Mouse (Mus musculus) CH12.LX (cell line): ENCODE results near the gene AC131692.1. TPM values are rescaled to one million over a fixed set of nuclear protein-coding genes. Genes with fewer than 3 reads are reported as not detected.

ENCODE experiments used
- DNase-seq: peaks from one replicate; pipeline ENCODE4 v3.0.0-alpha.2; 2013; ENCODE audit errors: extremely low read depth
- H3K27ac ChIP-seq: 2 replicates; pipeline ENCODE4 v1.5.1; 2012; ENCODE audit warnings: low read depth, mild to moderate bottlenecking, control low read depth, moderate library complexity; ENCODE audit not compliant: insufficient read depth
- H3K27me3 ChIP-seq: replicated peaks from 2 replicates; pipeline ENCODE3; 2012; ENCODE audit warnings: inconsistent platforms
- H3K36me3 ChIP-seq, 2 experiments: replicated peaks in 1 of 2; 2 replicates each; pipeline versions ENCODE3 to v1.6.1; 2012; ENCODE audit warnings: inconsistent platforms in 1 of 2, low read length in 1 of 2, mild to moderate bottlenecking in 1 of 2, mixed read lengths in 1 of 2, moderate library complexity in 1 of 2; ENCODE audit not compliant: control insufficient read depth in 1 of 2, insufficient read depth in 1 of 2
- H3K4me1 ChIP-seq, 2 experiments: 2 replicates each; pipeline ENCODE4 v1.6.1; 2012; ENCODE audit warnings: inconsistent platforms in 1 of 2, moderate library complexity in 1 of 2; ENCODE audit not compliant: insufficient read depth in 2 of 2, control insufficient read depth in 1 of 2
- H3K4me2 ChIP-seq: 2 replicates; pipeline ENCODE4 v1.6.1; 2012; ENCODE audit warnings: low read depth, mild to moderate bottlenecking, control low read depth; ENCODE audit not compliant: poor library complexity, insufficient read depth, severe bottlenecking
- H3K4me3 ChIP-seq, 3 experiments: fragments of 150-350 bp in 1 of 3; sonication (generic) in 1 of 3; replicated peaks in 1 of 3; 2 replicates each; pipeline versions ENCODE3 to v1.5.1; 2011 to 2012; ENCODE audit warnings: low read depth in 2 of 3, low read length in 2 of 3, mild to moderate bottlenecking in 2 of 3, moderate library complexity in 2 of 3, control low read depth in 1 of 3, improper control_type of control experiment in 1 of 3, inconsistent platforms in 1 of 3, mixed read lengths in 1 of 3; ENCODE audit not compliant: poor library complexity in 1 of 3
- H3K79me2 ChIP-seq: replicated peaks from 2 replicates; pipeline ENCODE4 v1.6.1; 2012; ENCODE audit warnings: mild to moderate bottlenecking, moderate library complexity; ENCODE audit not compliant: control insufficient read depth, poor library complexity, insufficient read depth, severe bottlenecking; ENCODE audit errors: extremely low read depth
- H3K9ac ChIP-seq: 2 replicates; pipeline ENCODE4 v1.6.1; 2012; ENCODE audit warnings: low read depth, mild to moderate bottlenecking, control low read depth, moderate library complexity; ENCODE audit not compliant: insufficient read depth
- H3K9me3 ChIP-seq: replicated peaks from 2 replicates; pipeline ENCODE3; 2012; ENCODE audit warnings: low read length, inconsistent platforms, mixed read lengths
- BHLHE40 ChIP-seq: IDR thresholded peaks from 2 replicates; pipeline ENCODE4 v1.6.1; 2011; ENCODE audit warnings: mild to moderate bottlenecking, low read depth, low read length, improper control_type of control experiment
- CHD1 ChIP-seq: IDR thresholded peaks from 2 replicates; pipeline ENCODE4 v1.6.1; 2012; ENCODE audit warnings: low read depth, low read length, improper control_type of control experiment, inconsistent platforms
- CTCF ChIP-seq, 2 experiments: IDR thresholded peaks in 1 of 2; conservative IDR thresholded peaks in 1 of 2; 2 replicates each; pipeline ENCODE4 v1.5.1; 2011 to 2012; ENCODE audit warnings: low read depth in 2 of 2, low read length in 2 of 2, improper control_type of control experiment in 1 of 2, inconsistent platforms in 1 of 2, mild to moderate bottlenecking in 1 of 2, moderate library complexity in 1 of 2
- E2F4 ChIP-seq: IDR thresholded peaks from 2 replicates; pipeline ENCODE4 v1.6.1; 2011; ENCODE audit warnings: low read depth, low read length, improper control_type of control experiment; ENCODE audit not compliant: insufficient replicate concordance
- ELF1 ChIP-seq: IDR thresholded peaks from 2 replicates; pipeline ENCODE4 v1.6.1; 2014; ENCODE audit warnings: low read depth, mild to moderate bottlenecking, inconsistent platforms, low read length, improper control_type of control experiment
- ETS1 ChIP-seq: conservative IDR thresholded peaks from 2 replicates; pipeline ENCODE4 v1.6.1; 2012; ENCODE audit warnings: low read depth, mild to moderate bottlenecking, inconsistent platforms, low read length, improper control_type of control experiment, moderate library complexity
- HCFC1 ChIP-seq: IDR thresholded peaks from 2 replicates; pipeline ENCODE4 v1.6.1; 2012; ENCODE audit warnings: low read depth, mild to moderate bottlenecking, inconsistent platforms, low read length, improper control_type of control experiment
- IRF4 ChIP-seq: IDR thresholded peaks from 2 replicates; pipeline ENCODE4 v1.6.1; 2014; ENCODE audit warnings: low read depth, mild to moderate bottlenecking, inconsistent platforms, low read length, improper control_type of control experiment
- KAT2A ChIP-seq: IDR thresholded peaks from 2 replicates; pipeline ENCODE4 v1.6.1; 2012; ENCODE audit warnings: low read length, improper control_type of control experiment, inconsistent platforms; ENCODE audit not compliant: insufficient replicate concordance
- MAX ChIP-seq: IDR thresholded peaks from 2 replicates; pipeline ENCODE4 v1.6.1; 2011; ENCODE audit warnings: low read length, improper control_type of control experiment
- MAZ ChIP-seq: IDR thresholded peaks from 2 replicates; pipeline ENCODE4 v1.6.1; 2012; ENCODE audit warnings: low read depth, mild to moderate bottlenecking, inconsistent platforms, low read length, improper control_type of control experiment, moderate library complexity
- MEF2A ChIP-seq: IDR thresholded peaks from 2 replicates; pipeline ENCODE4 v1.6.1; 2014; ENCODE audit warnings: low read depth, mild to moderate bottlenecking, inconsistent platforms, low read length, improper control_type of control experiment, borderline replicate concordance
- MXI1 ChIP-seq: IDR thresholded peaks from 2 replicates; pipeline ENCODE4 v1.6.1; 2011; ENCODE audit warnings: mild to moderate bottlenecking, low read depth, low read length, improper control_type of control experiment
- MYC ChIP-seq: IDR thresholded peaks from 2 replicates; pipeline ENCODE4 v1.6.1; 2011; ENCODE audit warnings: low read depth, mild to moderate bottlenecking, improper control_type of control experiment, low read length
- NELFE ChIP-seq: IDR thresholded peaks from 2 replicates; pipeline ENCODE4 v1.6.1; 2011; ENCODE audit warnings: low read depth, low read length, improper control_type of control experiment
- PAX5 ChIP-seq: IDR thresholded peaks from 2 replicates; pipeline ENCODE4 v1.6.1; 2012; ENCODE audit warnings: low read length, inconsistent platforms, mixed read lengths
- POLR2A ChIP-seq: IDR thresholded peaks from 2 replicates; pipeline ENCODE4 v1.6.1; 2011; ENCODE audit warnings: low read depth, mild to moderate bottlenecking, improper control_type of control experiment, low read length
- POLR2AphosphoS2 ChIP-seq: IDR thresholded peaks from 2 replicates; pipeline ENCODE4 v1.6.1; 2011; ENCODE audit warnings: low read depth, low read length, improper control_type of control experiment
- RAD21 ChIP-seq: IDR thresholded peaks from 2 replicates; pipeline ENCODE4 v1.6.1; 2011; ENCODE audit warnings: low read depth, mild to moderate bottlenecking, low read length, improper control_type of control experiment, moderate library complexity
- RCOR1 ChIP-seq: conservative IDR thresholded peaks from 2 replicates; pipeline ENCODE4 v1.6.1; 2012; ENCODE audit warnings: low read depth, mild to moderate bottlenecking, inconsistent platforms, low read length, improper control_type of control experiment
- SIN3A ChIP-seq: IDR thresholded peaks from 2 replicates; pipeline ENCODE4 v1.6.1; 2012; ENCODE audit warnings: low read length, improper control_type of control experiment, inconsistent platforms
- TBP ChIP-seq: conservative IDR thresholded peaks from 2 replicates; pipeline ENCODE4 v1.6.1; 2011; ENCODE audit warnings: low read depth, low read length, improper control_type of control experiment
- TCF12 ChIP-seq: IDR thresholded peaks from 2 replicates; pipeline ENCODE4 v1.6.1; 2014; ENCODE audit warnings: low read depth, mild to moderate bottlenecking, inconsistent platforms, low read length, improper control_type of control experiment
- USF1 ChIP-seq: IDR thresholded peaks from 2 replicates; pipeline ENCODE4 v1.6.1; 2014; ENCODE audit warnings: low read depth, mild to moderate bottlenecking, inconsistent platforms, low read length, improper control_type of control experiment
- ZMIZ1 ChIP-seq: IDR thresholded peaks from 2 replicates; pipeline ENCODE4 v1.6.1; 2012; ENCODE audit warnings: low read depth, mild to moderate bottlenecking, inconsistent platforms, low read length, improper control_type of control experiment
- dilution Hi-C: fragments of 300-500 bp; cut with MboI; formaldehyde crosslinking; loops from 2 replicates; pipeline ENCODE4 v1.14.3; 2020; ENCODE audit warnings: low sequenced_read_pairs; ENCODE audit not compliant: extremely low pct_unique_long_range_greater_than_20kb, extremely low pct_ligation_motif_present
- in situ Hi-C: fragments of 300-500 bp; cut with MboI; formaldehyde crosslinking; loops from 3 replicates; pipeline ENCODE4 v1.14.3; 2019; ENCODE audit warnings: low sequenced_read_pairs, low pct_ligation_motif_present, low pct_unique_long_range_greater_than_20kb, mixed read lengths
- polyA plus RNA-seq: library from polyadenylated mRNA; unstranded; fragments of >175 nt; gene quantifications from 2 replicates; pipeline ENCODE4 v1.2.1, GENCODE M21; 2012; ENCODE audit warnings: low read depth; ENCODE audit not compliant: insufficient read length
- total RNA-seq, 2 experiments: library from RNA; depleted of rRNA; stranded (reverse); fragments of 300-350 nt in 1 of 2; fragments of >200 nt in 1 of 2; gene quantifications; 2 replicates each; pipeline ENCODE4 v1.2.3; 2012 to 2014

Gene AC131692.1
- total and polyA plus RNA-seq, 3 experiments, result 0.74 to 4.7 (median 0.81) TPM

DNA sequence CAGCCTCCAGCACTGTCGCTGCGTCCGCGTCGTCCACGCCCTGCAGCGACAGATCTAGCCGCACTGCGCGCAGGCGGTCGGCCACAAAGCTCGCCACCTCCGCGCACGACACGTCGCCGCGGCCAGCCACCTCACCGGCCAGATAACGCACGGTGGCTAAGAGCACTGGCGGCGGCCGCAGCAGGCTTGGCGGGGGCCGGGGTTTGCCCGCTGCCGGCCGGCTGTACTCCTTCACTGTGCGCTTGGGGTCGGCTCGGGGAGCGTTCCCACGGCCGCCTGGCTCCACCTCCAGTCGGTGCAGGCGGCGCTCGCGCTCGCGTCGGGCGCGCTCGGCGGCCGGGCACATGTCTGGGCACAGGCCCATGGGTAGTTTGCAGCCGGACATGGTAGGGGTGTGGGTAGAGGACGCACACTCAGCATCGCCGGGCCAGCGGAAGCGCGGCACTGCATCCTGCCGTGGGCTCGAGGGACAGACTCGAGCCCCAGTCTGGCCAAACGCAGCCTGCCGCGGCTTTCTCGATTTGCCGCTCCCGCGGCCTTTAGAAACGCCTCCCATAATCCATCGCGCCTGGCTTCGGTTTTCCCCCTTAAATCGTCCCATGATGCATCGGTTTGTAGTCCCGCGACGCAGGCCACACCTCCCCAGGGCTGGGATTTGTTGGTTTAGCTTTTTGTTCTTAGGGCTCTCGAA lies 23.9 kb downstream of the AC131692.1 start, which contains the start of gene Sac3d1:
Sac3d1 (minus strand) TSS at position 665 of the 691 bp plus-strand sequence.
- peak; percentile 66 for TF ChIP-seq ELF1
- TF ChIP-seq RCOR1, result no peak
- peak in 1 of 2 experiments; percentile 3; a peak in 1 of 4 replicates for TF ChIP-seq CTCF (conservative IDR thresholded peaks at IDR 0.05 in 1 of 2, IDR thresholded peaks at IDR 0.05 in 1 of 2; ENCODE audit: low read depth in 2 of 2, low read length in 2 of 2)
- TF ChIP-seq TCF12, result peak; percentile 84
- TF ChIP-seq PAX5, result no peak
- TF ChIP-seq TBP, result peak; percentile 95
- TF ChIP-seq RAD21, result no peak
- peak; percentile 20; the same call in 1 of the 2 replicates for TF ChIP-seq IRF4
- TF ChIP-seq CHD1, result no peak
- TF ChIP-seq ZMIZ1, result peak; percentile 90
- TF ChIP-seq POLR2AphosphoS2, result peak; percentile 92
- TF ChIP-seq MEF2A, result peak; percentile 7; the same call in 1 of the 2 replicates
- peak; percentile 99 for TF ChIP-seq POLR2A
- TF ChIP-seq MAX, result peak; percentile 82
- TF ChIP-seq ETS1, result no peak
- TF ChIP-seq MXI1, result peak; percentile 80; the same call in 1 of the 2 replicates
- TF ChIP-seq SIN3A, result peak; percentile 91
- TF ChIP-seq NELFE, result peak; percentile 97
- no peak for TF ChIP-seq USF1
- TF ChIP-seq KAT2A, result peak; percentile 87; the same call in 1 of the 2 replicates
- TF ChIP-seq MYC, result peak; percentile 70; the same call in 1 of the 2 replicates
- peak; percentile 89; the same call in 1 of the 2 replicates for TF ChIP-seq E2F4
- TF ChIP-seq HCFC1, result peak; percentile 88
- TF ChIP-seq MAZ, result no peak
- no peak; the same call in 1 of the 2 replicates for TF ChIP-seq BHLHE40
- in situ Hi-C loops (no loop called here), dilution Hi-C loops (no loop called here)
- Histone ChIP-seq H3K36me3 (peaks cover 30 to 68% of the 10 kb centered on the region in 2 experiments), H3K79me2 (peaks cover 14% of the 10 kb centered on the region), H3K9ac (peak within 1 kb of the TSS; percentile 74), H3K4me3 (peak within 1 kb of the TSS; percentile 78 to 90 (median 84)), H3K27me3 (no peaks in the 10 kb centered on the region), H3K4me1 (peaks cover 7 to 36% of the 10 kb centered on the region in 2 experiments; a peak in 3 of 4 replicates), H3K27ac (peak within 1 kb of the TSS; percentile 94), H3K4me2 (peak within 1 kb of the TSS; percentile 70), H3K9me3 (no peaks in the 10 kb centered on the region)
- peak; percentile 93 for DNase-seq
